Mouse (Mus musculus) brain, embryonic 14.5 days (tissue): ENCODE measurements at regions not wholly inside any gene's neighbourhood (a gene's known extent, or its start where the extent isn't known, plus 50 kb on each side); places are given as distances from the start of the nearest gene placed in this dataset.

Experiments
- CTCF ChIP-seq: fragments of 200-500 bp; IDR thresholded peaks from 2 replicates; pipeline ENCODE4 v1.5.1; 2012; ENCODE audit warnings: inconsistent platforms, mild to moderate bottlenecking, moderate library complexity, borderline replicate concordance; ENCODE audit not compliant: insufficient read depth, insufficient read length; ENCODE audit errors: extremely low read depth
- POLR2A ChIP-seq: fragments of 200-500 bp; IDR thresholded peaks from 2 replicates; pipeline ENCODE4 v1.6.1; 2012; ENCODE audit warnings: mild to moderate bottlenecking, inconsistent platforms, borderline replicate concordance; ENCODE audit not compliant: poor library complexity, insufficient read depth, insufficient read length, severe bottlenecking; ENCODE audit errors: extremely low read depth

- TF ChIP-seq CTCF (no peak), POLR2A (no peak)
Observed at GRCm38 (mm10) chr15:18190490-18190889, 628.3 kb upstream of the Cdh10 start.
